Mouse (Mus musculus) natural killer cell, adult 2 months (primary cell): ENCODE results near the gene Jmjd1c.

Experiments used
- DNase-seq, 2 experiments: peaks; one replicate each; pipeline ENCODE4 v3.0.0; 2022; ENCODE audit warnings: low spot score in 2 of 2

The Jmjd1c gene

GRCm38 (mm10) chr10:67226109-67226508 is 130.2 kb downstream of the Jmjd1c start:
- no peak for DNase-seq

GRCm38 (mm10) chr10:67226543-67226942 is 130.6 kb downstream of the Jmjd1c start:
- no peak for DNase-seq

- DNase-seq, result no peak
Measured at GRCm38 (mm10) chr10:67230439-67230838, 134.5 kb downstream of the Jmjd1c start.

- peak; percentile 43 to 66 for DNase-seq
Measured at GRCm38 (mm10) chr10:67247145-67247544, 151.2 kb downstream of the Jmjd1c start.

- no peak for DNase-seq
Measured at GRCm38 (mm10) chr10:67249486-67249885, 153.6 kb downstream of the Jmjd1c start.

GRCm38 (mm10) chr10:67250846-67251245 is 154.9 kb downstream of the Jmjd1c start:
- DNase-seq, result no peak

- DNase-seq, result no peak
Measured at GRCm38 (mm10) chr10:67252353-67252752, 156.4 kb downstream of the Jmjd1c start.

- no peak for DNase-seq
Measured at GRCm38 (mm10) chr10:67253115-67253514, 157.2 kb downstream of the Jmjd1c start.

GRCm38 (mm10) chr10:67264852-67265251 is 168.9 kb downstream of the Jmjd1c start:
- DNase-seq, result no peak

GRCm38 (mm10) chr10:67275916-67276315 is 180.0 kb downstream of the Jmjd1c start:
- DNase-seq, result no peak

- no peak for DNase-seq
Measured at GRCm38 (mm10) chr10:67281852-67282251, 185.9 kb downstream of the Jmjd1c start.

GRCm38 (mm10) chr10:67282531-67282930 is 186.6 kb downstream of the Jmjd1c start:
- no peak for DNase-seq

- DNase-seq, result no peak
Measured at GRCm38 (mm10) chr10:67283516-67283915, 187.6 kb downstream of the Jmjd1c start.

- no peak for DNase-seq
Measured at GRCm38 (mm10) chr10:67284311-67284710, 188.4 kb downstream of the Jmjd1c start.

GRCm38 (mm10) chr10:67284761-67285175 is 188.8 kb downstream of the Jmjd1c start:
- DNase-seq, result no peak

GRCm38 (mm10) chr10:67285176-67285814 is 189.4 kb downstream of the Jmjd1c start, which contains the start of gene Nrbf2:
Nrbf2 (minus strand) TSS chr10:67285305.
- DNase-seq, result peak; percentile 81 to 84

GRCm38 (mm10) chr10:67287877-67288276 is 192.0 kb downstream of the Jmjd1c start:
- DNase-seq, result no peak

- DNase-seq, result no peak
Measured at GRCm38 (mm10) chr10:67290622-67291021, 194.7 kb downstream of the Jmjd1c start.

- DNase-seq, result no peak
Measured at GRCm38 (mm10) chr10:67291087-67291486, 195.2 kb downstream of the Jmjd1c start.

- DNase-seq, result no peak
Measured at GRCm38 (mm10) chr10:67295331-67295730, 199.4 kb downstream of the Jmjd1c start.

GRCm38 (mm10) chr10:67295938-67296466 is 200.1 kb downstream of the Jmjd1c start:
- no peak for DNase-seq

GRCm38 (mm10) chr10:67296482-67297152 is 200.7 kb downstream of the Jmjd1c start:
- no peak for DNase-seq
